Mouse (Mus musculus): ENCODE results near the gene Dot1l. TPM values are rescaled to one million over a fixed set of nuclear protein-coding genes. Genes with fewer than 3 reads are reported as not detected.

Dot1l gene
- total RNA-seq, 2 experiments from 2014 or later, result 39.9 to 60.6 TPM

GRCm38 (mm10) chr10:80791476-80792174 lies 36.6 kb downstream of the Dot1l start:
- DNase-seq (ENCODE audit: extremely low spot score in 1 of 2, low spot score in 1 of 2), result no peak

- no peak for DNase-seq (ENCODE audit: extremely low spot score in 1 of 2, low spot score in 1 of 2)
Observed at GRCm38 (mm10) chr10:80792175-80793032, 37.4 kb downstream of the Dot1l start.

GRCm38 (mm10) chr10:80793033-80793784 lies 38.2 kb downstream of the Dot1l start:
- no peak for DNase-seq (ENCODE audit: extremely low spot score in 1 of 2, low spot score in 1 of 2)

GRCm38 (mm10) chr10:80793803-80794202 lies 38.8 kb downstream of the Dot1l start:
- DNase-seq (ENCODE audit: extremely low spot score in 1 of 2, low spot score in 1 of 2), result no peak

- DNase-seq (ENCODE audit: extremely low spot score in 1 of 2, low spot score in 1 of 2), result no peak
Observed at GRCm38 (mm10) chr10:80794750-80795149, 39.7 kb downstream of the Dot1l start.

GRCm38 (mm10) chr10:80796307-80796848 lies 41.4 kb downstream of the Dot1l start:
- DNase-seq (ENCODE audit: extremely low spot score in 1 of 2, low spot score in 1 of 2), result no peak

- no peak for DNase-seq (ENCODE audit: extremely low spot score in 1 of 2, low spot score in 1 of 2)
Observed at GRCm38 (mm10) chr10:80797186-80798149, 42.5 kb downstream of the Dot1l start.

- peak; percentile 98 for DNase-seq (ENCODE audit: extremely low spot score in 1 of 2, low spot score in 1 of 2)
Observed at GRCm38 (mm10) chr10:80798150-80799006, 43.4 kb downstream of the Dot1l start, which contains the start of the genes Sf3a2 and Plekhj1. Gene Sf3a2 (plus strand): TSS chr10:80798198. Gene Plekhj1 (minus strand): TSS chr10:80798626.

- DNase-seq (ENCODE audit: extremely low spot score in 1 of 2, low spot score in 1 of 2), result no peak
Observed at GRCm38 (mm10) chr10:80799070-80799566, 44.1 kb downstream of the Dot1l start.

- DNase-seq (ENCODE audit: extremely low spot score in 1 of 2, low spot score in 1 of 2), result no peak
Observed at GRCm38 (mm10) chr10:80802204-80802912, 47.4 kb downstream of the Dot1l start.

GRCm38 (mm10) chr10:80802996-80803395 lies 48.0 kb downstream of the Dot1l start:
- DNase-seq (ENCODE audit: extremely low spot score in 1 of 2, low spot score in 1 of 2), result no peak

GRCm38 (mm10) chr10:80804340-80804739 lies 49.3 kb downstream of the Dot1l start:
- no peak for DNase-seq (ENCODE audit: extremely low spot score in 1 of 2, low spot score in 1 of 2)

GRCm38 (mm10) chr10:80804916-80805315 lies 49.9 kb downstream of the Dot1l start, which contains the start of gene Amh:
Gene Amh (plus strand): TSS chr10:80805243.
- no peak for DNase-seq (ENCODE audit: extremely low spot score in 1 of 2, low spot score in 1 of 2)

- no peak for DNase-seq (ENCODE audit: extremely low spot score in 1 of 2, low spot score in 1 of 2)
Observed at GRCm38 (mm10) chr10:80805322-80805721, 50.3 kb downstream of the Dot1l start.

- peak; percentile 83 to 90 for DNase-seq (ENCODE audit: extremely low spot score in 1 of 2, low spot score in 1 of 2)
Observed at GRCm38 (mm10) chr10:80805925-80806324, 50.9 kb downstream of the Dot1l start.

- DNase-seq (ENCODE audit: extremely low spot score in 1 of 2, low spot score in 1 of 2), result no peak
Observed at GRCm38 (mm10) chr10:80806341-80807056, 51.5 kb downstream of the Dot1l start.

Measured in layer of hippocampus, postnatal 25 days (tissue).